Mouse (Mus musculus) CH12.LX (cell line): ENCODE data around the gene Prkce. TPM values are rescaled to one million over a fixed set of nuclear protein-coding genes. Genes with fewer than 3 reads are reported as not detected.

Experiments
- DNase-seq: peaks from one replicate; pipeline ENCODE4 v3.0.0-alpha.2; 2013; ENCODE audit errors: extremely low read depth
- H3K27ac ChIP-seq: 2 replicates; pipeline ENCODE4 v1.5.1; 2012; ENCODE audit warnings: low read depth, mild to moderate bottlenecking, control low read depth, moderate library complexity; ENCODE audit not compliant: insufficient read depth
- H3K27me3 ChIP-seq: replicated peaks from 2 replicates; pipeline ENCODE3; 2012; ENCODE audit warnings: inconsistent platforms
- H3K36me3 ChIP-seq, 2 experiments: replicated peaks in 1 of 2; 2 replicates each; pipeline versions ENCODE3 to v1.6.1; 2012; ENCODE audit warnings: inconsistent platforms in 1 of 2, low read length in 1 of 2, mild to moderate bottlenecking in 1 of 2, mixed read lengths in 1 of 2, moderate library complexity in 1 of 2; ENCODE audit not compliant: control insufficient read depth in 1 of 2, insufficient read depth in 1 of 2
- H3K4me1 ChIP-seq, 2 experiments: 2 replicates each; pipeline ENCODE4 v1.6.1; 2012; ENCODE audit warnings: inconsistent platforms in 1 of 2, moderate library complexity in 1 of 2; ENCODE audit not compliant: insufficient read depth in 2 of 2, control insufficient read depth in 1 of 2
- H3K4me2 ChIP-seq: 2 replicates; pipeline ENCODE4 v1.6.1; 2012; ENCODE audit warnings: low read depth, mild to moderate bottlenecking, control low read depth; ENCODE audit not compliant: poor library complexity, insufficient read depth, severe bottlenecking
- H3K4me3 ChIP-seq, 3 experiments: fragments of 150-350 bp in 1 of 3; sonication (generic) in 1 of 3; replicated peaks in 1 of 3; 2 replicates each; pipeline versions ENCODE3 to v1.5.1; 2011 to 2012; ENCODE audit warnings: low read depth in 2 of 3, low read length in 2 of 3, mild to moderate bottlenecking in 2 of 3, moderate library complexity in 2 of 3, control low read depth in 1 of 3, improper control_type of control experiment in 1 of 3, inconsistent platforms in 1 of 3, mixed read lengths in 1 of 3; ENCODE audit not compliant: poor library complexity in 1 of 3
- H3K79me2 ChIP-seq: replicated peaks from 2 replicates; pipeline ENCODE4 v1.6.1; 2012; ENCODE audit warnings: mild to moderate bottlenecking, moderate library complexity; ENCODE audit not compliant: control insufficient read depth, poor library complexity, insufficient read depth, severe bottlenecking; ENCODE audit errors: extremely low read depth
- H3K9ac ChIP-seq: 2 replicates; pipeline ENCODE4 v1.6.1; 2012; ENCODE audit warnings: low read depth, mild to moderate bottlenecking, control low read depth, moderate library complexity; ENCODE audit not compliant: insufficient read depth
- H3K9me3 ChIP-seq: replicated peaks from 2 replicates; pipeline ENCODE3; 2012; ENCODE audit warnings: low read length, inconsistent platforms, mixed read lengths
- E2F4 ChIP-seq: IDR thresholded peaks from 2 replicates; pipeline ENCODE4 v1.6.1; 2011; ENCODE audit warnings: low read depth, low read length, improper control_type of control experiment; ENCODE audit not compliant: insufficient replicate concordance
- JUN ChIP-seq: IDR thresholded peaks from 2 replicates; pipeline ENCODE4 v1.6.1; 2011; ENCODE audit warnings: low read depth, mild to moderate bottlenecking, low read length, improper control_type of control experiment, moderate library complexity; ENCODE audit not compliant: insufficient read depth
- MAFK ChIP-seq: IDR thresholded peaks from 2 replicates; pipeline ENCODE4 v1.6.1; 2011; ENCODE audit warnings: low read length, improper control_type of control experiment; ENCODE audit not compliant: insufficient replicate concordance
- MAZ ChIP-seq: IDR thresholded peaks from 2 replicates; pipeline ENCODE4 v1.6.1; 2012; ENCODE audit warnings: low read depth, mild to moderate bottlenecking, inconsistent platforms, low read length, improper control_type of control experiment, moderate library complexity
- MYC ChIP-seq: IDR thresholded peaks from 2 replicates; pipeline ENCODE4 v1.6.1; 2011; ENCODE audit warnings: low read depth, mild to moderate bottlenecking, improper control_type of control experiment, low read length
- POLR2A ChIP-seq: IDR thresholded peaks from 2 replicates; pipeline ENCODE4 v1.6.1; 2011; ENCODE audit warnings: low read depth, mild to moderate bottlenecking, improper control_type of control experiment, low read length
- POLR2AphosphoS2 ChIP-seq: IDR thresholded peaks from 2 replicates; pipeline ENCODE4 v1.6.1; 2011; ENCODE audit warnings: low read depth, low read length, improper control_type of control experiment
- RCOR1 ChIP-seq: conservative IDR thresholded peaks from 2 replicates; pipeline ENCODE4 v1.6.1; 2012; ENCODE audit warnings: low read depth, mild to moderate bottlenecking, inconsistent platforms, low read length, improper control_type of control experiment
- SMC3 ChIP-seq: IDR thresholded peaks from 2 replicates; pipeline ENCODE4 v1.6.1; 2011; ENCODE audit warnings: low read depth, low read length, improper control_type of control experiment
- TBP ChIP-seq: conservative IDR thresholded peaks from 2 replicates; pipeline ENCODE4 v1.6.1; 2011; ENCODE audit warnings: low read depth, low read length, improper control_type of control experiment
- UBTF ChIP-seq: IDR thresholded peaks from 2 replicates; pipeline ENCODE4 v1.6.1; 2012; ENCODE audit warnings: low read depth, mild to moderate bottlenecking, inconsistent platforms, low read length, improper control_type of control experiment, moderate library complexity
- USF1 ChIP-seq: IDR thresholded peaks from 2 replicates; pipeline ENCODE4 v1.6.1; 2014; ENCODE audit warnings: low read depth, mild to moderate bottlenecking, inconsistent platforms, low read length, improper control_type of control experiment
- ZKSCAN1 ChIP-seq: IDR thresholded peaks from 2 replicates; pipeline ENCODE4 v1.6.1; 2012; ENCODE audit warnings: low read depth, inconsistent platforms, low read length, improper control_type of control experiment, borderline replicate concordance
- ZMIZ1 ChIP-seq: IDR thresholded peaks from 2 replicates; pipeline ENCODE4 v1.6.1; 2012; ENCODE audit warnings: low read depth, mild to moderate bottlenecking, inconsistent platforms, low read length, improper control_type of control experiment
- ZNF384 ChIP-seq: IDR thresholded peaks from 2 replicates; pipeline ENCODE4 v1.6.1; 2012; ENCODE audit warnings: low read depth, low read length, improper control_type of control experiment, inconsistent platforms
- dilution Hi-C: fragments of 300-500 bp; cut with MboI; formaldehyde crosslinking; loops from 2 replicates; pipeline ENCODE4 v1.14.3; 2020; ENCODE audit warnings: low sequenced_read_pairs; ENCODE audit not compliant: extremely low pct_unique_long_range_greater_than_20kb, extremely low pct_ligation_motif_present
- in situ Hi-C: fragments of 300-500 bp; cut with MboI; formaldehyde crosslinking; loops from 3 replicates; pipeline ENCODE4 v1.14.3; 2019; ENCODE audit warnings: low sequenced_read_pairs, low pct_ligation_motif_present, low pct_unique_long_range_greater_than_20kb, mixed read lengths
- polyA plus RNA-seq: library from polyadenylated mRNA; unstranded; fragments of >175 nt; gene quantifications from 2 replicates; pipeline ENCODE4 v1.2.1, GENCODE M21; 2012; ENCODE audit warnings: low read depth; ENCODE audit not compliant: insufficient read length
- total RNA-seq, 2 experiments: library from RNA; depleted of rRNA; stranded (reverse); fragments of 300-350 nt in 1 of 2; fragments of >200 nt in 1 of 2; gene quantifications; 2 replicates each; pipeline ENCODE4 v1.2.3; 2012 to 2014

Prkce gene
- total and polyA plus RNA-seq, 3 experiments = 4.1 to 13.2 (median 11.4) TPM

DNA sequence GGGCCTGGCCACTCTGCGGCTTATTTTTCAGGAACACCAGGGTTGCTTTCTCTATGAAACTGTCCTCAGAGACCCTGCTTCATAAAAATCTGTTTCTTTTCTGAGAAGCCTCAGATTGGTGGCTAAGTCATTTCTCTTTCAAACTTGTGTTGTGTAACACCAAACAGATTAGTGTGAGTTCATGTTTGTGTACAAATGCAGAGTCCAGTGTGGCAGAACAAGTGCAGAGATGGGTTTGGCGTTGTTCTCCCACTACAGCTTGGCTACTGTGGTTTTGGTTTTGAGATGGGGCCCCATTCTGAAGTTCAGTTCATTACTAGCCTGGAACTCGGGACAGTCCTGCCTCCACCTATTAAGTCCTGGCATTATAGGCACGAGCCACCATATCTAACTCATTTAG is 329.7 kb downstream of the Prkce start:
- in situ Hi-C loops (loop anchor here (25.0 kb wide), 1 partner anchor 540 kb away; the partner anchor contains the start of genes Cript and Pigf), dilution Hi-C loops (no loop called here)
- no peak overlapping the region for H3K4me2 ChIP-seq
- no peak overlapping the region for H3K9ac ChIP-seq
- H3K79me2 ChIP-seq = no peaks in the 10 kb centered on the region
- no peak overlapping the region for H3K4me3 ChIP-seq
- no peaks in the 10 kb centered on the region for H3K27me3 ChIP-seq
- DNase-seq = no peak
- peaks cover 3% of the 10 kb centered on the region for H3K9me3 ChIP-seq
- TF ChIP-seq MAFK (no peak), ZKSCAN1 (no peak), ZNF384 (no peak), MAZ (no peak), UBTF (no peak)
- H3K4me1 ChIP-seq = peaks cover 4 to 19% of the 10 kb centered on the region in 2 experiments; a peak in 3 of 4 replicates
- H3K27ac ChIP-seq = no peak overlapping the region
- H3K36me3 ChIP-seq = peaks cover 51 to 75% of the 10 kb centered on the region in 2 experiments

DNA sequence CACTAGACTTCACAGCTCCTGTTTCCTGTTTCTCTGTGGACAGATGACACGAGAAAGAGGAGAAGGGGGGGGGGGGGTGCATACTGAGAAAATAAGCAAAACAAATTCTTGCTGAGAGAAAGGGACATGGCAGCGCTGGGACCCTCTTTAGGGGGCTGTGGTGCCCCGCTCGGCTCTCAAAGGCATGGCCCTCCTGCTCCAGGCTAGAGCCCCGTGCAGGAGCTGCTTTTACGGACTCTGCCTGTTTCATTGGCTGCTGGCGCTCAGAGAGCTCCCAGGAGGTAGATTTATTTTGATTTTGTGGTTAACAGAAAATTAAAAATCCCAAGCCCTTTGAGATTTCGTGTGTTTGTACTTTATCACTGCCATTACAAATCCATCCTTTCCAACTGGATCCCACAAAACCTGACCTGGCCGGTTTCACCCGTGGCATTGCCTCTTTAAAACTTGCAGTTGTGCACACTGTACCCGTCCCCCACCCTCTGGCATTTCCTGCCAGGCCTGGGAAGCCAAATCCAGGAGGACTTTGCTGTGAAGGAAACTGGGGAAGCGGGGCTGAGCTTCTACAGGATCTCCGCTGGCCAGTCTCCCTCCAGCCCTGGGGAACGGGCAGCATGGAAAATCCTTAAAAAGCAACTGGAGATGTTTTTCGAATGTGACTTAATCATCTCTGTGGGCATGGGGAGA is 331.9 kb downstream of the Prkce start:
- H3K79me2 ChIP-seq = no peaks in the 10 kb centered on the region
- H3K27me3 ChIP-seq = no peaks in the 10 kb centered on the region
- dilution Hi-C loops = no loop called here
- peaks cover 6 to 23% of the 10 kb centered on the region in 2 experiments; a peak in 3 of 4 replicates for H3K4me1 ChIP-seq
- DNase-seq = no peak
- no peak overlapping the region for H3K4me3 ChIP-seq
- H3K27ac ChIP-seq = no peak overlapping the region
- no peak overlapping the region for H3K9ac ChIP-seq
- H3K4me2 ChIP-seq = no peak overlapping the region
- peaks cover 3% of the 10 kb centered on the region for H3K9me3 ChIP-seq
- in situ Hi-C loops = loop anchor here (25.0 kb wide), 3 partner anchors 313 to 738 kb away; partner anchors contain the start of genes Cript and Pigf
- peaks cover 41 to 76% of the 10 kb centered on the region in 2 experiments for H3K36me3 ChIP-seq
- TF ChIP-seq ZKSCAN1 (no peak), POLR2A (no peak), SMC3 (no peak), MYC (no peak), RCOR1 (no peak), ZMIZ1 (no peak)

DNA sequence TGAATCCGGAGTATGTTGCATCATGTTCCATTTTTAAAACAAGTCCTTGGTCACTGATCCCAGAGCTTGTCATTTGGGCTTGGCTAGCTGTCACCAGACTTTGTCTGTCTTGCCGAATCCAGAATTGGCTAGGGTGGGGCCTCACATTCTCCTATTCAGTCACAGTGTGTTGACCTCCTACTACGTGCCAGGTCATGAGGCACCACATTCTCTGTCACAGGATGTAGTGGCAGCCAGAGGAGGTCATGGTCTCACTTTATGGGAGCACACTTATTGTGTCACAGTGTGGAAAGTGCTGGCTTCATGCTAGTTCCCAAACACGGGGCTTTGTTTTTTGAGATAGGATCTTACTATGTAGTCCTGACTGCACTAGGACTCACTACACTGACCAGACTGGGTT is 333.8 kb downstream of the Prkce start:
- no peak overlapping the region; the same call in 1 of the 2 replicates for H3K27ac ChIP-seq
- no peak overlapping the region for H3K4me2 ChIP-seq
- in situ Hi-C loops = loop anchor here (25.0 kb wide), 2 partner anchors 311 to 736 kb away; no protein-coding TSS in a partner anchor
- no peak overlapping the region for H3K4me3 ChIP-seq
- H3K79me2 ChIP-seq = no peaks in the 10 kb centered on the region
- dilution Hi-C loops = no loop called here
- TF ChIP-seq POLR2AphosphoS2 (no peak), MAFK (no peak), TBP (no peak), JUN (no peak), MAZ (no peak), USF1 (no peak), MYC (no peak), E2F4 (no peak)
- TF ChIP-seq, all 38 proteins: peak for 0
- peaks cover 35 to 79% of the 10 kb centered on the region in 2 experiments for H3K36me3 ChIP-seq
- no peak for DNase-seq
- peaks cover 3% of the 10 kb centered on the region for H3K9me3 ChIP-seq
- H3K4me1 ChIP-seq = peaks cover 7 to 14% of the 10 kb centered on the region in 2 experiments
- no peak overlapping the region for H3K9ac ChIP-seq
- no peaks in the 10 kb centered on the region for H3K27me3 ChIP-seq
